Mouse (Mus musculus): ENCODE results near the gene Tmem209. TPM values are rescaled to one million over a fixed set of nuclear protein-coding genes. Genes with fewer than 3 reads are reported as not detected.

Gene Tmem209
- 10 to 100 TPM; 19.1 to 20.7 TPM for total RNA-seq (2021)

- DNase-seq (ENCODE audit: low spot score in 2 of 2): peak; percentile 99
- intact Hi-C loops (cut with DNase I): no loop called here
Measured at GRCm38 (mm10) chr6:30509265-30510239, at the start of gene Tmem209, which contains the start of gene Ssmem1. Gene Tmem209 (minus strand): TSS chr6:30509783. Gene Ssmem1 (plus strand): TSS chr6:30509849.

GRCm38 (mm10) chr6:30556080-30556479 is 46.5 kb upstream of the Tmem209 start:
- intact Hi-C loops (cut with DNase I): no loop called here

DNA sequence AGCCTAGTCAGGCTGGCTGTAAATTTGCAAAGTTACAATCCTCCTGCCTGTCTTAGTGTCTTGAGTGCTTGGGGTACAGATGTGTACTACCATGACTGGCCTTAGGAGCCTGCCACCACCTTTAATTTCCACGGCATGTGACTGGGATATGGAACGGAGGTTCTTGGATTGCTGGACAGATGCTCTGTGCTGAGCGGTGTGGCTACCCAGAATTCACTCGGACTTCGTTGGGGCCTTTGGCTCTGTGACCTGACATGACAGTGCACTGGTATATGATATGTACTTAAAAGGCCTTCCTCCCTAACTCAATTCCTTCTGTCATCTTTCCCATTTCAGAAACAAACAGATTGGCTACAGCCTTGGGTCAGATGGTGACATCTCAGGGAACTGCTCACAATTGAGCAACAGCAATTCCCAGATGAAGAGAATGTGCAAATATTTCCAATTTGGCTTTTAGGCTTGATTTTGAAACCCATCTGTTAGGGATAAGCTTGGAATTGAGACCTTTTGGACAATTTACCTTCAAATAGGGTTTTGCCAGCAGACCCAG is 45.1 kb upstream of the Tmem209 start:
- intact Hi-C loops (cut with DNase I): loop anchor here (5.0 kb wide), 2 partner anchors 92 to 168 kb away; partner anchors contain the start of gene Mest

More at GRCm38 (mm10) chr6:30556080-30556479, 46.5 kb upstream of the Tmem209 start:
- DNase-seq (ENCODE audit: low spot score in 2 of 2): no peak

GRCm38 (mm10) chr6:30554092-30554491 is 44.5 kb upstream of the Tmem209 start:
- no peak for DNase-seq (ENCODE audit: low spot score in 2 of 2)
- intact Hi-C loops (cut with DNase I): loop anchor here (5.0 kb wide), 2 partner anchors 92 to 168 kb away; partner anchors contain the start of gene Mest

More for the DNA sequence above, 45.1 kb upstream of the Tmem209 start:
- DNase-seq (ENCODE audit: low spot score in 2 of 2): no peak

GRCm38 (mm10) chr6:30553381-30554010 is 43.9 kb upstream of the Tmem209 start:
- intact Hi-C loops (cut with DNase I): loop anchor here (2.0 to 5.0 kb wide), 3 partner anchors 91 to 169 kb away; partner anchors contain the start of genes Cep41 and Mest
- DNase-seq (ENCODE audit: low spot score in 2 of 2): no peak

- no peak for DNase-seq (ENCODE audit: low spot score in 2 of 2)
- intact Hi-C loops (cut with DNase I): loop anchor here (1.0 to 5.0 kb wide), 4 partner anchors 90 to 185 kb away; partner anchors contain the start of genes Cep41 and Mest
Measured at GRCm38 (mm10) chr6:30552628-30553027, 43.0 kb upstream of the Tmem209 start.

DNA sequence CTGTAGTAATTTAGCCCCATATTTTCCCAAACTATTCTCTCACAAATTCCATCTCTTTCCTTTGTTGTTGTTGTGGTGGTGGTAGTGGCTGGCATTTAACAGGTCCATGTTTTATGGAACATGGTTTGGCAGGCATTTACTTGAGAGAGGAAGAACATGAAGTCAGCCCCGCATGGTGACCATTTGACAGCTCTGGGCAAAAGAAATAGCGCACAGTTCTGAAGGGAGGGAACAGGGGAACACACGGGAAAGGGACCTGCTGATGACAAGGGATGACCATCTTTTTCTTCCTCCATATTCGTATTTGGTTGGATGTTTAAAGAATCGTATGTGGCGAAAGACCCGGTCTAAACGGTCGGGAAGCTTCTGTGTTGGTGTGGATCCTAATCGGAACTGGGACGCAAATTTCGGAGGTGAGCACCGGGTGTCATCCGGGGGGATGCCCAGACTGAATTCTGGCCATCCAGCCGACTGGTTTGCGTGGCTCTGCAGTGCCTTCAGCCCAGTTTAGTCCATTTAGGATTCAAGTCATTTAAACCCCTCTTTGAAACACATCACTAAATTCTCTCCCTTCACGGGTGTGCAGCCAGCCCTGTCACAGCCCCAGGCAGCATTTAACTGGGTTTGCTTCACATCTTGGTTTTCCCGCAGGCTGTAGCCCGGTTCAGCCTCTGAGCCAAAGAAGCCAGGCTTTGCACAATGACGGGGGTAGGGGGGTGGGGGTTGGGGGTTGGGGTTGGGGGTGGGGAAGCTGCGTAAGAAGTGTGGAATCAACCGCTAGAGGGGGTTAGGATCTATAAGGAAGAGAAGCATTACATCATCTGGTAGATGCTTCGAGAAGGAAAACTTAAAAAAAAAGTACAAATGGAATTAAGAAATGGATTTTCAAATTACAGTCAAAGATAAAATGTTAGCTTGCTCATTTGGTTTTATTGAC is 42.3 kb upstream of the Tmem209 start:
- DNase-seq (ENCODE audit: low spot score in 2 of 2): no peak
- intact Hi-C loops (cut with DNase I): loop anchor here (1.0 to 5.0 kb wide), 5 partner anchors 65 to 185 kb away; partner anchors contain the start of genes Cep41 and Mest

DNA sequence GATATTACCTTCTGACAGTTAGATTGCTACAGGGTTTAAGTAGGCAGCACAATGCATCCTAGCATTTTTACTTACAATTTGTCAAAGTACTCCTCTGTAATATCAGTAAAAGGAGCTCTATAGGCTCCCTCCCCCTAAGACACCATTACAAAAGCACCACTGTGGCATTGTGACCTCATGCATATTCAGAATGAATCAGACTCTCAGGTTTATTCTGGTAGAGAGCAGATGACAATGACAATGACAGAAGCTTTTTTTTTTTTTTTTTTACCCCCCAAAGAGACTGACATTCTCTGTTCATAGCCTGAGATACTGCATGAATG is 41.6 kb upstream of the Tmem209 start:
- DNase-seq (ENCODE audit: low spot score in 2 of 2): no peak
- intact Hi-C loops (cut with DNase I): loop anchor here (1.0 to 5.0 kb wide), 3 partner anchors 66 to 171 kb away; partner anchors contain the start of gene Mest

DNA sequence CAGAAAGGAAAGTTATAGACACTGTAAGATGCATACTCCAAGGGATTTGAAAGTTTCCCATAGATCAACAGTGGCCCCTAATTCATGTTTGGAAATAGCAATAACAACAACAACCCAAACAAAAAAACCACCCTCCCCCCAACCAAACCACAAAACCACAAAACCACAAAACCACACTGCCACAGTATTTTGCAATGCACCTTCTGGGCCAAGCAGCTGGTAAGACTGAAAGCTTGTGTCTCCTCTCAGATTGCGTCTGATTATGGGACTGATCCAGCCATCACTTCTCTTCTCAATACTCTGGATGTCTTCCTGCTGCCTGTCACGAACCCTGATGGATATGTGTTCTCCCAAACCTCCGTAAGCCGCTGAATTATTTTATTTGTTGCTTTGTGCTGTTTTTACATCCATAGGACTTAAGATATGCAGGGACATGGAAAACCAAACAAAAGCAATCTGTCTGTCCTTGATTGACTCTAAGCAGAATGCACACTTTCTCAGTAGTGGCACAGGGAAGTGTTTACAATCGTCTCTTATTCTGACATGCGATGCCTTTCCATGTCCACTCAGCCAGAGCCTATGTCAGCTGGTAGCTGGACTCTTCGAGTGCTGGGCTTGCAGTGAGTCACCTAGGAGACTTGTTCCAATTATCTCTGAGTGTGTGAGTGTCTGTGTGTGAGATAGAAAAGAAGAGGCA is 41.1 kb upstream of the Tmem209 start:
- DNase-seq (ENCODE audit: low spot score in 2 of 2): no peak
- intact Hi-C loops (cut with DNase I): loop anchor here (1.0 to 5.0 kb wide), 3 partner anchors 67 to 172 kb away; partner anchors contain the start of gene Mest

DNA sequence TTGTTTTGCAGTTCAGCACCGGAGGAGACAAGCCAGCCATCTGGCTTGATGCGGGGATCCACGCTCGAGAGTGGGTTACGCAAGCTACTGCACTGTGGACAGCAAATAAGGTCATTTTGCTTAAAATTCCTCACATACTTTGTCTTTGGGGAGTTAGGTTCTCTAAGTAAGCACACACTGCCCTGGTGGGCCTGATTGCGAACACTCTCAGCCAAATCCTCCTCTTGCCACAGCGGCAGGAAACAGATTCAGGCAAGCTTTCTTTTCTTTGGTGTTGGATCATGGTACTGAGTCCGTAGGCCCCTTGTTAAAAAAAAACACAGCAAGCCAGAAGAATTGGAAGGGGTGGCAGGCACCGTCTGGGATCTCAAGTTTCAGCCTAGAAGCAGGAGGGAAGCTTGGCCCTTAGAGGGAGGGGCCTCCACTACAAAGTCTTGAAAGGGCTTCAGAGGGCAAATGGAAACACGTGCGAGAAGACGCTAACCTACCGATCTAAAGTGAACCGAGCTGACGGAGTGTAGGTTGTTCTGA is 39.7 kb upstream of the Tmem209 start:
- intact Hi-C loops (cut with DNase I): no loop called here
- peak in 1 of 2 experiments; percentile 35 for DNase-seq (ENCODE audit: low spot score in 2 of 2)

GRCm38 (mm10) chr6:30547656-30548306 is 38.2 kb upstream of the Tmem209 start:
- intact Hi-C loops (cut with DNase I): no loop called here
- no peak for DNase-seq (ENCODE audit: low spot score in 2 of 2)

- intact Hi-C loops (cut with DNase I): no loop called here
- DNase-seq (ENCODE audit: low spot score in 2 of 2): no peak
Measured at GRCm38 (mm10) chr6:30547274-30547645, 37.7 kb upstream of the Tmem209 start.

- DNase-seq (ENCODE audit: low spot score in 2 of 2): peak; percentile 42 to 52
- intact Hi-C loops (cut with DNase I): no loop called here
Measured at GRCm38 (mm10) chr6:30546571-30547273, 37.1 kb upstream of the Tmem209 start.

DNA sequence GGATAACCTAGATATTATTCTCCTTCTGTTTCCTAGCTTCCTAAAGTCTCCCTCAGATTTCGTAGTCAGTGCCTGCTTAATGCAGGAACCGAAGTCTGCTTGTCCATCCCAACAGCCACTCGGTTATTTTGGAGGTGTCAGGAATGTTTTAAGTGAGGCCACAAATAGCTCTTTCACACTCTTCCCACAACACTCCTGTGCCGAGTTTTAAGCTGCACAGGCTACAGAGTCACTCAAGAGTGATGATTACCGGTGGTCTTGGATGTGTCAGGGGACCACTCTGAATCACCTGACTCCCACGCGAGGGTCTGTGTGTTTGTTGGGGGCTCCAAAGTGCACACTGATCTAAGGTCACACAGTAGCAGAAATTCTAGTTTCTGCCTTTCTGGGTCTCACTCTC is 36.1 kb upstream of the Tmem209 start:
- DNase-seq (ENCODE audit: low spot score in 2 of 2): peak; percentile 41 to 50
- intact Hi-C loops (cut with DNase I): no loop called here

DNA sequence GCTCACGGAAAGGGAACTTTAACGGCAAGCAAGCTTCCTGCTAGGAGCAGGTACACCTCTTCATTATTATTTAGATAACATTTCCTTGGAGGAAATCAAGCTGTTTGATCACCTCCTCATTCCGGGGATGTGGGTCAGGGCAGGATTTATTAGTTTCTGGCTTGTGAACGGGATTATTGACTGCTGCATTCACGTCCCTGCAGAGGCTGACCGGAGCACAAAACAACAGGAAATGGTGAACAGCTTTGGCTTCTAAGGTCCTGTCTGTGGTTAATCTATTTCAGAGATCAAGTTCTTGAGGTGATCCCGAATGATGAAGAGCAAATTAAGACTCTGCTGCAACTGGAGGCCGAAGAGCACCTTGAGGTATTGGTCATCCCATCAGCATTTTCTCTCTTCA is 34.3 kb upstream of the Tmem209 start:
- intact Hi-C loops (cut with DNase I): no loop called here
- DNase-seq (ENCODE audit: low spot score in 2 of 2): no peak

DNA sequence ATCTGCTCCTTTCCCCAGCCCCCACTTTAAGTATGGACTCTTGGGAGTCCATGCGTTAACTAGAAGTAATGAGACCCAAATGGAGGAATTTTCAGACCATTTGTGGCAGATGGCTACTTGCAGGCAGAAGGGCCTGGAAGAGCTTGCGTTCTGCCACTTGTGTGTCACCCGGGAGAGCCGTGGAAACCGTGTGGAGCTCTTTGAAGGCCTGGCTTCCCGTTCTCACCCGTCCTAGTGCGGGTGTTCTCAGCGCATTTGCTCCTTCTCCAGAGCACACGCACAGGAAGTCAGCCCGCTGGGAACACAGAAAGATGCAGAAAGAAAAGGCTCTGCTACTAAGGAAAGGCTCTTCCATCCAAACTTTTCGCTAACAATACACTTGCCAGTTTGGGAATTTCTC is 33.5 kb upstream of the Tmem209 start:
- intact Hi-C loops (cut with DNase I): no loop called here
- no peak for DNase-seq (ENCODE audit: low spot score in 2 of 2)

DNA sequence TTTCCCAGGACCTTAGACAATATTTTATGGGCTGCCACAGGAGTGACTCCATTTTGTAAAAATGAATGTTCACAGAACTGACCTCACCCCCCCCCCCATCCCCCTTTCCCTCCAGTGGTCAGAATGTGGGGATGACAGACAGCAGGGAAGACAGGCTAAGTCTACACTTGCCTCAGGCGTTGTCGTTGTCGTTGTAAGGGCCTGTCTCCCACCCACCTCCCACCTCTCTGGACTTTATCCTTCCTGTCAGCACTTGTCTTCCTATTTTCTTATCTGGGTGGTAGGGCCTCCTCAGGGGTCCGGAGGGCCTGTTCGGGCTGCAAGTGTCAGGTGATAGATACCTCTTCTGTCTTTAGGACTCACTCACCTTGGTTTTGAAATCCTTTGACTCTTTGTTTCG is 32.7 kb upstream of the Tmem209 start:
- intact Hi-C loops (cut with DNase I): no loop called here
- no peak for DNase-seq (ENCODE audit: low spot score in 2 of 2)

Measured in left cerebral cortex, postnatal 36 days (tissue).